Mouse (Mus musculus) c-Kit-positive CD71-positive TER-119-positive erythroid progenitor cells, embryonic 14.5 days (primary cell): ENCODE measurements around the gene Ccno.
A peak's percentile ranks its signal among the peaks of the same experiment; 100 is the strongest.

Experiments
- DNase-seq: peaks from one replicate; pipeline ENCODE4 v3.0.0-alpha.2; 2013; ENCODE audit warnings: low spot score

The Ccno gene

DNA sequence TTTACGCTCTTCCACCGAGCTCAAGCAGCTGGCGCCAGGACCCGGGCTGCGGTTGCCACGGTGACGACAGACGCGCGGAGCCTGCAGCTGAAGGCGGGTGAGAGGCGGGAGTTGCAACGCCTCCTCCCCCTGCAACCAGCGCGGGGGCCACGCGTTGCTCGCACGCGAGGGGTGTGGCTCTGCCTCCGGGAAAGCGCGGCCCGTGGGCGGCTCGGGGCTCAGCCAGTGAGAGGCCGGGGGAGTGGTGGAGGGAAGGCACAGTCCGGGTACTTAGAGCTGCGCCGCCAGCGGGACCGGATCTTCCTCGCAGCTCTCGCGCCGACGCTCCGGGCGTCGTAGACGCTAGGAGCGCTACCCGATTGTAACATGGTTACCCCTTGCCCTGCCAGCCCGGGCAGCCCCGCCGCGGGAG lies at the start of gene Ccno:
Gene Ccno (plus strand): TSS at position 271 of the 412 bp plus-strand sequence.
- DNase-seq: peak; percentile 46

GRCm38 (mm10) chr13:112938130-112938529 lies 49.5 kb upstream of the Ccno start:
- no peak for DNase-seq

- no peak for DNase-seq
These were observed 45.7 kb upstream of the Ccno start for GRCm38 (mm10) chr13:112941879-112942330.

- no peak for DNase-seq
These were observed 42.3 kb upstream of the Ccno start for GRCm38 (mm10) chr13:112945312-112945711.

- no peak for DNase-seq
These were observed 41.7 kb upstream of the Ccno start for GRCm38 (mm10) chr13:112945900-112946299.

GRCm38 (mm10) chr13:112954067-112954466 lies 33.5 kb upstream of the Ccno start:
- DNase-seq: no peak

- no peak for DNase-seq
These were observed 24.5 kb upstream of the Ccno start for GRCm38 (mm10) chr13:112963081-112963480.

DNA sequence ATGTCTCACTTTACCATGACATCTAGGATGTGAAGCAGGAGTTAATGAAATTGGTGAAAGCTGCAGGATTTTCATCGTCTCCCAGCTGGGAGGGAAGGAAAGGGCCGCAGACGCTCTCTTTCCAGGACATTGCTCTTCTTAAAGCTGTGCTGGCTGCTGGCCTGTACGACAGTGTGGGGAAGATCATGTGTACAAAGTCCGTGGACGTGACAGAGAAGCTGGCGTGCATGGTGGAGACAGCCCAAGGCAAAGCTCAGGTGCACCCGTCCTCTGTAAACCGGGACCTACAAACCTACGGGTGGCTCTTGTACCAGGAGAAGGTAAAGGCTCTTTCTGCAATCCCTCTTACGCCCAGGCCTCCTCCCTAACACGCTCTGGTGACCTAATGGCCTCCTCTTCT lies 23.2 kb upstream of the Ccno start:
- DNase-seq: no peak

DNA sequence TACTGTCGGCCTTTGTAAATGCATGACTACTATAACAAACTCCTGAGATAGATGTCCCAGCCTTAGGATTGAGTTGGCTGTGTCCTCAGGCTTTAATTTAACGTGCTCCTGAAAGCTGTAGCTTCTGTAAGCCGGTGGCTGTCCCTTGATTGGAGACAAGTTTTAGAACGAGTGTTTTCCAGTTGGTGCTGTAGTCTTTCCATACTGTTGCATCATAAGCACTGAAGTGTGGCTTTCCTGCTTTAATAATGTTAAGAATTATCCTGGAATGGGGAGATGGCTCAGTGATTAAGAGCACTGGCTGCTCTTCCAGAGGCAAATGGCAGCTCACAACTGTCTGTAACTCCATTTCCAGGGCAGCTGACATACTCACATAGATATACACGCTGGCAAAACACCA lies 20.3 kb upstream of the Ccno start:
- no peak for DNase-seq

- no peak for DNase-seq
These were observed 10.9 kb upstream of the Ccno start for GRCm38 (mm10) chr13:112976720-112977119.

- DNase-seq: no peak
These were observed 1.8 kb upstream of the Ccno start for GRCm38 (mm10) chr13:112985605-112986450.

- DNase-seq: no peak
These were observed 1.1 kb upstream of the Ccno start for GRCm38 (mm10) chr13:112986451-112986950.

- no peak for DNase-seq
These were observed 389 bp downstream of the Ccno start for GRCm38 (mm10) chr13:112987991-112988390.

DNA sequence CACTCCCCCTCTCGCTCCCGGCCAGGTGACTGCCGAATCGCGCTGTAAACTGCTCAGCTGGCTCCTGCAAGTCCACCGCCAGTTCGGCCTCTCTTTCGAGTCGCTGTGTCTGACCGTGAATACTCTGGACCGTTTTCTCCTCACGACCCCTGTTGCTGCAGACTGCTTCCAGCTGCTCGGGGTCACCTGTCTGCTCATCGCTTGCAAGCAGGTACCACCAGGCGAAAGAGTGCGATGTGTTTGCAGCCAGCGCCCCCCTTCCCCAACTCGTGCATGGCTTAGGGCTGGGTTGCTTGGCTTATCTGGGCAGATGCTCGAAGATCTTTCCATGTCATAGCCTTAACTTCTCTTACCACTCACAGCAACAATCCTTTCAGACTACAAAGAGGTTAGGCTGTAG lies 1.3 kb downstream of the Ccno start:
- no peak for DNase-seq

DNA sequence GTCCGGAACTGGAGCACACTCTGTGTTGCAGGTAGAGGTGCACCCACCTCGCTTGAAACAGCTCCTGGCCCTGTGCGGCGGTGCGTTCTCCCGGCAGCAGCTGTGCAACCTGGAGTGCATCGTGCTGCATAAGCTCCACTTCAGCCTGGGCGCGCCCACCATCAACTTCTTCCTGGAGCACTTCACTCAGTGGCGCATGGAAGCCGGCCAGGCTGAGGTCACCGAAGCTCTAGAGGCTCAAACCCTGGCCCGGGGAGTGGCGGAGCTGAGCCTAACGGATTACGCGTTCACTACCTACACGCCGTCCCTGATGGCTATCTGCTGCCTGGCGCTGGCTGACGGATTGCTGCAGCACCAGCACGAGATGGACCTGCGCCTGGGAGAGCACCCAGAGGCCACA lies 1.9 kb downstream of the Ccno start:
- DNase-seq: no peak

DNA sequence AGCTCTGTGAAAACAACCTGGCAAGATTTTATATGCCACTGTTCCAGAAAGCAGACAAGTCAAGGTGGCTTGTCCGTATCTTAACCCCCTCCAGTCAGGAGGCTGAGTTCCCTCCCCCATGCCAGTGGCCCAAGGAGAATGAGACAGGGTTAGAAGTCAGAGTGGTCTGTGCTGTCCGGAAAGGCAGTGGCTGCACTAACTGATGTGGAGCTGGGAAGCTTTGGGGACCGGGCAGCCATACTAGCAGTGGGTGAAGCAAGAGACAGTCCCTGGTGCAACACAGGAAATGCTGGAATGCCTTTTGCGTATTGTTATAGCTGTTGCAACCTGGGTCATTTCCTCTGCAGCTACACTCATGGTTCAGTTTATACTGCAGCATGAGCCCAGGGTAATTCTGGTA lies 2.7 kb downstream of the Ccno start:
- no peak for DNase-seq

- DNase-seq: no peak
These were observed 6.0 kb downstream of the Ccno start, which contains the start of gene Mcidas for GRCm38 (mm10) chr13:112993531-112994152. Gene Mcidas, plus strand, starts transcription at chr13:112993845.

DNA sequence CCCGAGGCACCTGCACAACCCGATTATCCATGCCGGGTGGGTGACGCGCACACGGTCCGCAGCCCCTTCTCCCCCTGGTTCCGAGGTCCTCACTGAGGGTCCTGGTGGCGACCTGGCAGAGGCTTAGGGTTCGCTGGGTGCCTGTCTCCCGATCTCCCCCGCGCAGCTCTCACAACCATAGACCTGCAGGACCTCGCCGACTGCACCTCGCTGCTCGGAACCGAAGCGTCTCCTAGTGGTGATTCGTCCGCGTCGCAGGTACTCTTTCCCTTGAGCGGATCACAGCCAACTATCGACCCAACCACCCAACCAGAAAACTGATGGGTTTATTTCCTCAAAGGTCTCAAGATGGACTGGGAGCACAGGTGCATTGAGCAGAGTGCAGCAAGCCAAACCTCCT lies 6.6 kb downstream of the Ccno start:
- peak; percentile 15 for DNase-seq

DNA sequence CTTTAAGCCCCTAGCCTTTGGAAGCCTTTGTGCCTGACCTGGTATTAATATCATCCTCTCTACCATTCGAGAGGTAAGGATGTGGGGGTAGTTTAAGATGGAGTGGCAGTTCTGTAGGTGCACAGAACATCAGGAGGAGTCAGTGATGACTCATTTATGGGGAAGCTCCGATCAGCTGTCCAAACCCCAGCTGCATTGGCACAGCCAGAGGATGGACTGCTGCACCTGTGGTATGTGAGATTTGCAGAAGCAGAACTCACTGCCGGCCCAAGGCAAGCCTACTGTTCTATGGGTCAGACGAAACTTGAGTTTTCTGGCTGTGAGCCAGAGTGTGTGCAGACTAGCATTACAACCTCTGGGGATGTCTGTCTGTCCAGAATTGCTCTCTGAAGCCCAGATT lies 8.8 kb downstream of the Ccno start:
- DNase-seq: no peak

DNA sequence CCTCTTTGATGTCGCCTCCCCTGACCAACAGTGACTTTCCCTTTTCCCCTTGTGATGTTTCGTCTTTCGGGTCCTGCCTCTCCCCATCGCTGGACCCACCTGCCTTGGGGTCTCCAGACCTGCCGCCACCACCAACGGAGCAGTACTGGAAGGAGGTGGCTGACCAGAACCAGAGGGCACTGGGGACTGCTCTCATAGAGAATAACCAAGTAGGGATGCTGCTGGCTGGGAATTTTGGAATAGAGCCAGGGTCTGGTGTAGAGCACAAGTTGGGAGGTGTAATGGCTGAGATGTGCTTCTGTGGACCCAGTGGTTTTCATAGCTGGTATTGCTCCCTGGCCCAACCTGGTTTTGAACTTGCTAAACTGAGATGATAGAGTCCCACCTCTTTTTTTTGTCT lies 9.8 kb downstream of the Ccno start:
- no peak for DNase-seq

- no peak for DNase-seq
These were observed 11.0 kb downstream of the Ccno start for GRCm38 (mm10) chr13:112998427-112999201.

DNA sequence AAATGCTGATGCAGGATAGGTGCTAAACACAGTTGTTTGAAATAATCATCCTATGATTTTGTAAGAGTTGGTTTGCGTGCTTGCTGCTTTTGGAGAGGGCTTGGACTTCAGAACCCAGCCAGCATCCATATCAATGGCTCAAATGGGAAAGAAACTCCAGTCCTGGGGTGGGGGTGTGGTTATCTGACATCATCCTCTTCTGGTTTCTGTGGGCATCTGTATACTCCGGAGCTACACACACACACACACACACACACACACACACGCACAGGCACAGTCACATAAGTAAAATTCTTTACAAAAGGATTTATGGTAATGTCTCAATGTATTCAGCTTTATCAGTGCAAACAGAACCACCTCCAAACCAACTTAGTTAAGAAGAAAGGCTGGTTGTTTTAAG lies 12.5 kb downstream of the Ccno start:
- no peak for DNase-seq
